Mouse (Mus musculus): ENCODE measurements around the gene Olfr1176. TPM values are rescaled to one million over a fixed set of nuclear protein-coding genes. Genes with fewer than 3 reads are reported as not detected.

Olfr1176 gene
- total RNA-seq (2021) = not detected
- long read RNA-seq, experiment 1 = 0 reads
- long read RNA-seq, experiment 2 = 0 reads

- no peak for DNase-seq
Observed at GRCm38 (mm10) chr2:88336421-88336820, at the start of gene Olfr1176. Gene Olfr1176 (plus strand): TSS chr2:88336721.

GRCm38 (mm10) chr2:88315035-88315434, 21.5 kb upstream of the Olfr1176 start, which contains the start of gene Olfr1174-ps:
Gene Olfr1174-ps (minus strand): TSS chr2:88315135.
- DNase-seq = no peak

GRCm38 (mm10) chr2:88327115-88327514, 9.4 kb upstream of the Olfr1176 start, which contains the start of gene Olfr1175-ps:
Gene Olfr1175-ps (minus strand): TSS chr2:88327215.
- no peak for DNase-seq

- no peak for DNase-seq
Observed at GRCm38 (mm10) chr2:88346392-88346791, 9.9 kb downstream of the Olfr1176 start, which contains the start of gene Olfr1177-ps. Gene Olfr1177-ps (minus strand): TSS chr2:88346492.

- no peak for DNase-seq
Observed at GRCm38 (mm10) chr2:88356304-88356703, 19.8 kb downstream of the Olfr1176 start.

- DNase-seq = no peak
Observed at GRCm38 (mm10) chr2:88386762-88387161, 50.2 kb downstream of the Olfr1176 start, which contains the start of gene Olfr1178. Gene Olfr1178 (plus strand): TSS chr2:88387062.

Other genes starting within 250 kb of the Olfr1176 start
- gene Olfr1164, start 242.8 kb upstream of the Olfr1176 start, total RNA-seq (2021) = not detected
- not detected for gene Olfr1166, start 208.4 kb upstream of the Olfr1176 start, total RNA-seq (2021)
- not detected for gene Olfr1167, start 181.5 kb upstream of the Olfr1176 start, total RNA-seq (2021)
- not detected for gene Olfr1168, start 154.8 kb upstream of the Olfr1176 start, total RNA-seq (2021)
- not detected for gene Olfr1170, start 108.4 kb upstream of the Olfr1176 start, total RNA-seq (2021)
- gene Olfr1173, start 56.8 kb upstream of the Olfr1176 start, total RNA-seq (2021) = not detected
- not detected for gene Olfr1174-ps, start 21.6 kb upstream of the Olfr1176 start, total RNA-seq (2021)
- gene Olfr1175-ps, start 9.5 kb upstream of the Olfr1176 start, total RNA-seq (2021) = not detected
- gene Olfr1177-ps, start 9.8 kb downstream of the Olfr1176 start, total RNA-seq (2021) = not detected
- gene Olfr1178, start 50.3 kb downstream of the Olfr1176 start, total RNA-seq (2021) = not detected
- not detected for gene Olfr1179, start 69.7 kb downstream of the Olfr1176 start, total RNA-seq (2021)
- gene Olfr1180, start 82.4 kb downstream of the Olfr1176 start, total RNA-seq (2021) = not detected
- not detected for gene Olfr1181, start 89.5 kb downstream of the Olfr1176 start, total RNA-seq (2021)
- not detected for gene Gm13757, start 112.4 kb downstream of the Olfr1176 start, total RNA-seq (2021)
- gene Olfr1183, start 118.1 kb downstream of the Olfr1176 start, total RNA-seq (2021) = not detected
- gene Olfr1184, start 146.9 kb downstream of the Olfr1176 start, total RNA-seq (2021) = not detected
- gene Olfr1185-ps1, start 156.6 kb downstream of the Olfr1176 start, total RNA-seq (2021) = not detected
- gene Olfr1186, start 181.8 kb downstream of the Olfr1176 start, total RNA-seq (2021) = not detected
- not detected for gene Olfr1188, start 220.2 kb downstream of the Olfr1176 start, total RNA-seq (2021)
- gene Olfr1189, start 249.7 kb downstream of the Olfr1176 start, total RNA-seq (2021) = not detected